Mouse (Mus musculus) myocyte (in vitro differentiated cells): ENCODE data around the gene Tgds. TPM values are rescaled to one million over a fixed set of nuclear protein-coding genes. Genes with fewer than 3 reads are reported as not detected.
"Not testable (repeated sequence)": the region's sequence is repeated elsewhere in the genome, so short reads cannot be mapped to it uniquely, and the experiment has no call there.

Experiments
- H3K27me3 ChIP-seq: one replicate; pipeline ENCODE4 v1.6.1; 2011; ENCODE audit not compliant: control insufficient read depth, insufficient read depth, insufficient read length
- H3K36me3 ChIP-seq: one replicate; pipeline ENCODE4 v1.6.1; 2011; ENCODE audit not compliant: control insufficient read depth, insufficient read depth
- H3K4me2 ChIP-seq: one replicate; pipeline ENCODE4 v1.6.1; 2011; ENCODE audit warnings: low read depth, control low read depth
- H3K4me3 ChIP-seq: one replicate; pipeline ENCODE4 v1.5.1; 2011; ENCODE audit warnings: mild to moderate bottlenecking, control low read depth, moderate library complexity
- H3K79me2 ChIP-seq: one replicate; pipeline ENCODE4 v1.6.1; 2011; ENCODE audit not compliant: control insufficient read depth, insufficient read depth
- H3ac ChIP-seq: one replicate; pipeline ENCODE4 v1.6.1; 2011; ENCODE audit not compliant: control insufficient read depth, insufficient read length
- CEBPB ChIP-seq: IDR thresholded peaks from 2 replicates; pipeline ENCODE4 v1.6.1; 2011; ENCODE audit warnings: mild to moderate bottlenecking, moderate library complexity; ENCODE audit not compliant: poor library complexity, insufficient read depth, severe bottlenecking
- E2F4 ChIP-seq: IDR thresholded peaks from one replicate; pipeline ENCODE4 v1.6.1; 2011; ENCODE audit warnings: mild to moderate bottlenecking, control low read depth, moderate library complexity; ENCODE audit not compliant: insufficient read depth
- MAX ChIP-seq: IDR thresholded peaks from one replicate; pipeline ENCODE4 v1.6.1; 2011; ENCODE audit warnings: low read depth, mild to moderate bottlenecking, control low read depth
- MYOD1 ChIP-seq, 3 experiments: IDR thresholded peaks; one replicate each; pipeline ENCODE4 v1.6.1; 2011; ENCODE audit warnings: control low read depth in 2 of 3, low read depth in 2 of 3, mild to moderate bottlenecking in 2 of 3, moderate library complexity in 1 of 3; ENCODE audit not compliant: insufficient read length in 2 of 3, control insufficient read depth in 1 of 3
- MYOG ChIP-seq, 3 experiments: IDR thresholded peaks; one replicate each; pipeline ENCODE4 v1.6.1; 2011; ENCODE audit warnings: control low read depth in 2 of 3, low read depth in 2 of 3, mild to moderate bottlenecking in 2 of 3; ENCODE audit not compliant: insufficient read length in 2 of 3, control insufficient read depth in 1 of 3, insufficient read depth in 1 of 3
- POLR2A ChIP-seq: IDR thresholded peaks from one replicate; pipeline ENCODE4 v1.6.1; 2011; ENCODE audit warnings: low read depth, mild to moderate bottlenecking, control low read depth, moderate library complexity; ENCODE audit not compliant: insufficient read length
- POLR2AphosphoS2 ChIP-seq: IDR thresholded peaks from one replicate; pipeline ENCODE4 v1.6.1; 2011; ENCODE audit warnings: low read depth, control low read depth; ENCODE audit not compliant: insufficient read length
- REST ChIP-seq: IDR thresholded peaks from one replicate; pipeline ENCODE4 v1.6.1; 2011; ENCODE audit warnings: mild to moderate bottlenecking, control low read depth, moderate library complexity; ENCODE audit not compliant: insufficient read depth, insufficient read length
- SRF ChIP-seq: IDR thresholded peaks from one replicate; pipeline ENCODE4 v1.6.1; 2011; ENCODE audit warnings: low read depth; ENCODE audit not compliant: control insufficient read depth, insufficient read length
- TCF12 ChIP-seq: IDR thresholded peaks from one replicate; pipeline ENCODE4 v1.6.1; 2011; ENCODE audit warnings: mild to moderate bottlenecking, control low read depth; ENCODE audit not compliant: poor library complexity, insufficient read depth, severe bottlenecking
- TCF3 ChIP-seq: IDR thresholded peaks from one replicate; pipeline ENCODE4 v1.6.1; 2011; ENCODE audit warnings: low read depth, control low read depth; ENCODE audit not compliant: insufficient read length
- USF1 ChIP-seq: IDR thresholded peaks from one replicate; pipeline ENCODE4 v1.6.1; 2011; ENCODE audit warnings: low read depth, mild to moderate bottlenecking, control low read depth, moderate library complexity
- polyA plus RNA-seq: library from polyadenylated mRNA; unstranded; fragments of >200 nt; fragmentation: generic; extraction: Trizol; gene quantifications from one replicate; pipeline ENCODE4 v1.2.1, GENCODE M21; 2012; ENCODE audit warnings: missing spikeins

Gene Tgds
- polyA plus RNA-seq, 1 experiment, result 10.0 TPM

- Histone ChIP-seq H3ac (no peak overlapping the region), H3K4me2 (no peak overlapping the region), H3K36me3 (peaks cover 16% of the 10 kb centered on the region), H3K79me2 (no peaks in the 10 kb centered on the region), H3K27me3 (no peaks in the 10 kb centered on the region), H3K4me3 (no peak overlapping the region)
- TF ChIP-seq TCF12 (no peak), SRF (no peak), REST (no peak), TCF3 (no peak), MYOD1 (IDR thresholded peaks at IDR 0.05; ENCODE audit: control insufficient read depth in 1 of 3, insufficient read length in 2 of 3, low read depth in 2 of 3) (no peak), USF1 (no peak), MAX (no peak), POLR2AphosphoS2 (no peak), POLR2A (no peak), CEBPB (no peak), MYOG (IDR thresholded peaks at IDR 0.05; ENCODE audit: control insufficient read depth in 1 of 3, insufficient read depth in 1 of 3, insufficient read length in 2 of 3, low read depth in 2 of 3) (no peak), E2F4 (no peak)
These were observed 29.2 kb upstream of the Tgds start for GRCm38 (mm10) chr14:118161751-118162150.

DNA sequence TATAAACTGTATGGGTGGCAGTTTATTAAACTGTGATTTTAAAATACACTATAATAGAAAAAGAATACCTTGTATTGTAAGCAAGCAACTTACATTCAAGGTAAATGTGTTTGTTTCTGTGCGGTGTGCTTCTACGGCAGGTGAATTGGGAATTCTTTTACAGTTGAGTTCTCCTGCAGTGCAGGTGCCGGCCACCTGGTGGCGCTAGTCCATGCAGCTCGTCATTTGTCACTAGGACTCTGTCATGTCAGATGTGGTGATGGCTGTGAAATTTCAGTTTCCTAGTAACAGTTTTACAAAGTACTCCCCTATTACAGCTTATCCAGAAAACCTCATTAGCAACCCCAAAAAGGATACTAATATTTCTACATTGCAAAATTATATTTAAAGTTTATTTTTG, 24.6 kb upstream of the Tgds start:
- no peak overlapping the region for H3K4me3 ChIP-seq
- TF ChIP-seq POLR2A, result no peak
- TF ChIP-seq TCF12, result no peak
- TF ChIP-seq MAX, result no peak
- TF ChIP-seq SRF, result no peak
- H3K4me2 ChIP-seq, result no peak overlapping the region
- H3ac ChIP-seq, result no peak overlapping the region
- H3K79me2 ChIP-seq, result no peaks in the 10 kb centered on the region
- peaks cover 9% of the 10 kb centered on the region for H3K36me3 ChIP-seq
- no peaks in the 10 kb centered on the region for H3K27me3 ChIP-seq

GRCm38 (mm10) chr14:118156740-118157139, 24.2 kb upstream of the Tgds start:
- Histone ChIP-seq H3K4me3 (no peak overlapping the region), H3K27me3 (no peaks in the 10 kb centered on the region), H3K79me2 (no peaks in the 10 kb centered on the region), H3ac (no peak overlapping the region), H3K4me2 (no peak overlapping the region), H3K36me3 (peaks cover 5% of the 10 kb centered on the region)
- TF ChIP-seq POLR2A (no peak), MYOD1 (IDR thresholded peaks at IDR 0.05; ENCODE audit: control insufficient read depth in 1 of 3, insufficient read length in 2 of 3, low read depth in 2 of 3) (no peak), REST (no peak), CEBPB (no peak)

GRCm38 (mm10) chr14:118156056-118156455, 23.5 kb upstream of the Tgds start:
- not testable (repeated sequence) for H3K4me3 ChIP-seq, H3K27me3 ChIP-seq, H3ac ChIP-seq, H3K4me2 ChIP-seq, H3K36me3 ChIP-seq, H3K79me2 ChIP-seq

- no peaks in the 10 kb centered on the region for H3K36me3 ChIP-seq
These were observed 19.7 kb upstream of the Tgds start for GRCm38 (mm10) chr14:118152294-118152651.

More at GRCm38 (mm10) chr14:118152294-118152651, 19.7 kb upstream of the Tgds start:
- Histone ChIP-seq H3K4me3 (no peak overlapping the region), H3K79me2 (no peaks in the 10 kb centered on the region), H3ac (no peak overlapping the region), H3K27me3 (no peaks in the 10 kb centered on the region), H3K4me2 (no peak overlapping the region)
- TF ChIP-seq TCF12, result no peak
- no peak for TF ChIP-seq MYOG (IDR thresholded peaks at IDR 0.05; ENCODE audit: control insufficient read depth in 1 of 3, insufficient read depth in 1 of 3, insufficient read length in 2 of 3, low read depth in 2 of 3)
- no peak for TF ChIP-seq MAX
- no peak for TF ChIP-seq POLR2A
- TF ChIP-seq CEBPB, result no peak
- no peak for TF ChIP-seq POLR2AphosphoS2
- TF ChIP-seq E2F4, result no peak
- no peak for TF ChIP-seq USF1
- TF ChIP-seq SRF, result no peak
- TF ChIP-seq TCF3, result no peak
- no peak for TF ChIP-seq MYOD1 (IDR thresholded peaks at IDR 0.05; ENCODE audit: control insufficient read depth in 1 of 3, insufficient read length in 2 of 3, low read depth in 2 of 3)
- TF ChIP-seq REST, result no peak
